Mouse (Mus musculus) brain, adult 2 months (tissue): Measurements from ENCODE around the gene Cd70.

Experiments used
- DNase-seq: peaks from one replicate; pipeline ENCODE4 v3.0.0; 2011; ENCODE audit warnings: low read depth, low spot score

Gene Cd70

DNA sequence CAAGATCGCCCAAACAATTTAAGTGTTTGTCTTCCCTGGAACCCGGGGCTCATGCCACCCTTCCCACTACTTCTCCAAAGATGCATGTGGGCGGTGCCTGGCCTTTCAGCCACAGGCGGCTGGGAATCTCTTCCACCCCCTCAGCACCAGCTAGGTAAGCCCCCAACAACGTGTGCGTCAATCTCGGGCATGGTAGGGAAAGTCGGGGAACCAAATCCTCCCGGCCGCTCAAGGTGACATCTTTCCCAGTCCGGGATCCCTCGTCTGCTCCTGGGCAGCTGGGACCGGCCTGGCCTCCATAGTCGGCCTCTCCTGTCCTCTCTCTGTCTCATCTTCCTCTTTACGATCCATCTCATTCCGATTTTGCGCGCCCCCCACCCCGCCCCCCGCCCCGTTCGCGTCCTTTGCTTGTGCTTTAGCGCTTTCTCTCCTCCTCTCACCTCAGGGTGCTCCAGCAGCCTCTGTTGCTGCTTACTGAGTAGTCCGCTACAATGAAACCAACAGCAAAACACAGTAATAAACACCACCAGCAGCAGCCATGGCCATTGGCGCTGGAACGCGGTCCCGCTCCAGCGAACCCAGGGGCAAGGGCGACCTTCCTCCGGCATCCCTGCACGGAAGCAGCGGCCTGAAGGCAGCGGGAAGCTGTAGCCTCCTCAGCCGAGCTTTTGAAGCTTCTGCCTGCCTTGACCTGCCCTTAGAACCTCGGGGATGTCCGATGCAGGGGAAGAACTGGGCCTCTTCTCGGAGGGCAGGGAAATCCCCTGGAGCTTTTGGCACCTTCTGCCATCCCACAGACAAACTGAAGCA is at the start of gene Cd70:
TSS of gene Cd70 (minus strand) at position 784 of the 810 bp plus-strand sequence.
- peak; percentile 4 for DNase-seq

DNA sequence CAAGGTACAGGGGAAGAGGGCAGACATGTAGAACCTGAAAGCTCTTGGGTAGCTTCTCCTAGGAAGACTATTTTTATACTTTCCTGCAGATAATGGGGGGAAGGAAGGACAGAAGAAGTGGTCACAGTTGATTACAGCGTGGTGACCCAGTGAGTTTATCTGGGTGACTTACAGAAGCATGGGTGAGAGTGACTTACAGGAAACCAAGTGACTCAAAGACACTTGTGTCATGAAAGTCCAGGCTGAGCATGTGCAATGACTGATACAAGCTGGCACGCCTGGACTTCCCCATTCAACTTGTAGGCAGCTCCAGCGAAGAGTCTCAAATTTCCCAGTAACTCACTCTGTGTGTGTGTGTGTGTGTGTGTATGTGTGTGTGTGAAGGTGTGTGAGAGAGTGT is 48.7 kb upstream of the Cd70 start:
- DNase-seq = no peak

DNA sequence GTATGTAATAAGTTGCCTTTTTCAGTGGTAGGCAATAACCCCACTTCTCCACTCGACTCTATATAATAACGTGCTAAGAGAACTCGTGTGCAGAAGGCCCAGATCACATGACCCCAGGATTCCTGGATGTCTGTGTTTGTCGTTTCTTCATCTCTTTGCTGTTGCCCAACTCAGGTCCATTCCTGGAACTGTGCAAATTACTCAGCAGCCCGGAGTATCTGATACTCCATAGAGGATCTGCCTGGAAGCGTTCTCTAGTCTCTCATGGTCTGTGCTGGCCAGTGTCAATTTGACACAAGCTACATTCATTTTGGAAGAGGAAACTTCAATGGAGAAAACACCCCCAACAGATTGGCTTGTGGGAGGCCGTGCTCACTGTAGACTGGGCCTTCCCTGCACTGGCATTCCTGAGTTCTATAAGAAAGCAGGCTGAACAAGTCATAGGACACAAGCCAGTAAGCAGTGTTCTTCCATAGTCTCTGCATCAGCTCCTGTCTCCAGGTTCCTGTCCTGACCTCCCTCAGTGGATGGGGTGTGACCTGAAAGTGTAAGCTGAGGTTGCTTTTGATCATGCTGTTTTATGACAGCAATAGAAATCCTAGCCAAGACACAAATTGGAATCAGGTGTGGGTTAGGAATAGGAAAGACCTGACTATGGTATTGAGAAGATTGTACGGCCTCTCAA is 45.9 kb upstream of the Cd70 start:
- no peak for DNase-seq

DNA sequence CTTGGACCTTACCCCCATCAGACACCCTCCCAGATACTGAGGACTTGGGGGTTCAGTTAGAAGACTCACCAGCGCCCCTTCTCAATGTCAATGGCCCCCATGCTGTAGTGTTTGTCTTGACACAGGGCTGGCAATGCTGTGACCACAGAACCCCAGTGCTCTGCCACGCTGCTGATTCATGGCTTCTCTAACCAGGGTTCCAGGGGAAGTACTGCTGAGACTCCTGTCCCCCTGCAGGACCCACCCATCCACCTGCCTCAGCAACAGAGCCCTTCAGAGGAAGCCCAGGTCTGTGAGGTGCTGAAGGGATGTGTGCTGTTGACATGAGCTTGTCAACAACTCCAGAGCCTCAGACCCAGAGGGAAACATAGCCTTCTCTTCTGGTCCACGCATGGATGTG is 45.2 kb upstream of the Cd70 start:
- DNase-seq = no peak

DNA sequence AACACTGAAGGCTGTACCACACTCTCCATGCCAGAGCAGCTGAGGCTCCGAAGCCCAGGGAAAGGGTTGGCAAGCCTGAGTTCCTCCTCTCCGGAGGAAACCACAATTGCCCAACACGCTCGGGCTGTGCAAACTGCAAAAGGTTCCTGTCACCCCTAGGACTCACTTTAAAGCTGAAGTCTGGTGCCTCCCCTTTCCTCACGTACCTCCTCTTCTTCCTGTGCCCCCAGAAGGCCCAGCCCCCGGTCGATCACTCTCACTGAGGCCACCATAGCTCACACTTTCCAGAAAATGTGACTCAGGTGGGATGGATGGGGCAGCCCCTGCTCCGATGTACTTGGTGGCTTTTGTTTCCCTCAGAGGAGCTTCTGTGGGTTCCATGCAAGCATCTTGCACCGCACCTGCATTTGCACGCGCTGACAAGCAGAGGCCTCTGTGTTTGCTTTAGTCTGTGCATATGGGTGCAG is 44.5 kb upstream of the Cd70 start, which contains the start of gene Tnfsf14:
TSS of gene Tnfsf14 (minus strand) at position 137 of the 467 bp plus-strand sequence.
- DNase-seq = peak; percentile 20

DNA sequence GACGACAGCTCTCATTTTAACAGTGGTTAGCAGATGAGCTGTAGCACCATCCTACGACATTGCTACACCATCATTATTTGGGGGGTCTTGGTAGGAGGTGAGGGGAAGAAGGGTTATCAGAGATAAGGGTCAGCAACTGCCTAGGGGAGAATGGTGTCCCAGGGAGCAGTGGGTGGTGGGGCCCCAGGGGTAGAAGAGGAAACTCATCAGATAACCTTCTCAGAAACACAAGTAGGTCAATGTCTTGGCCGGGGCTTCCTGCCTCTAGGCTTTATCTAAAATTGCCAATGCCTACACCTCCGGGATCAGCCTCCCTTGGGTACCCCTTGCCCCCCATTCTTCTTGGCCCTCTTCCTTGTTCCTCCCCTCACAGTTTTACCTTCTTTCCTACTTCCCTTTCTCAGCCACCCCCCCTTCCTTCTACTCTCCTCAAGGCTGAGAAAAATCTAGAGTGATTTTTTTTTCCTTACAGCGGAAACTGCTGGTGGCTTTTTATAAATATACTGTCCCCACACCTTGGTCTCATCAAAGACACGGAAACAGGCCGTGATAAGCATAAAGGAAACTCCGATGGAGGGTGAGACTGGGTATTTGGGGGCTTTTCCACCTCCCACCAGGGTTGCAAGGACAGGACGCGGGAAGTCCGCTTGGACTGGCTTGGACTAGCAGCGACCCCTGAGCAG is 39.1 kb upstream of the Cd70 start:
- DNase-seq = no peak

DNA sequence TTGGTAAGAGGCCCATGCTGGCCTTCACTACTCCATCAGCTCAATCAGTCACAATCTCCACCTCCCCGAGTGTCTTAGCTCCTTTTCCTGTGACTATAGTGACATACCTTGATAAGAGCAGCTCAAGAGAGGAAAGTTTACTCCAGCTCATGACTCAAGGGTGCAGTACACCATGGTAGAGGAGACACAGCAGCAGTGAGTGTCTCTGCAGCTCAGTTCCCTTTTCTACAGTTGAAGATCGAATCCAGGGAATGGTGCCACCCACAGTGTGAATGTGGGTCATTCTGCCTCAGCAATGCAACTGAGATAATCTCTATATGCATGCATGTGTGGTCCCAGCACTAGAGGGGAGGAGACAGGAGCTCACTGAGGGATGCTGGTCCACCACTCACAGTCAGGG is 36.1 kb upstream of the Cd70 start:
- DNase-seq = no peak

DNA sequence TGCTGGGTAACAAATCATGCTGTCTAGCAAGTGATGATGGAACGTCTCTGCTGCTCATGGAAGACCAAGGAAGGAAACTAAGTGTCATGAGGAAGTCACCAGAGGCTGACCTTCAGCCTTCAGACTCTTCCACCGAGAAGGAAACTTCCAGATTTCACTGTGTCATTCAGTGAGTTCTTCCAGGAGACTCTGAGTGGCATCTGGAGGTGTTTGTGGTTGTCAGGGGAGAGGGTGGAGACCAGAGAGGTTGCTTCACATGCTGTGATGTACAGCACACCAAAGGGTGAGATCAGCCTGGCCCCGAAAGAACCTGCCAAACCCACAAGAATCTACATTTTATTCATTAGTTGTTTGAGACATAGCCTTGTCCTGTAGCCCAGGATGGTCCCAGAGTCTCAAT is 33.3 kb upstream of the Cd70 start:
- DNase-seq = no peak

DNA sequence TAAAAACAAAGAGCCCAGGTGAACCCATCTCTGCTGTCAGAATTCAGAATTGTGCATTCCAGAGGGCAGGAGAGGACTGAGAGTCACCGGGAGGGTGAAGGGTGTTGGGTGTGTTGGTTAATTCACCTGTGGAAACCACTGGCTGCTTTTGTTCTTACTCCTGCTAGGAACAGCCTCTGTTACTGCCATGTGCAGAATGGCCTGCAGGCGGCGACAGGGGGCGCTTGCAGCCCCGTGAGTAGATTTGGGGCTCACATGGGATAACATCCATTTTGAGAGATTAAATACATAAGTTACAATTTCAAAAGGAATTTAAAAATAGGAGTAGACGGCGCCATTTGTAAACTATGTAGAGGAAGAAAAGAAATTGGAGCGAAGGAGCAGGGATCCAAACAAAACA is 30.8 kb upstream of the Cd70 start:
- no peak for DNase-seq

DNA sequence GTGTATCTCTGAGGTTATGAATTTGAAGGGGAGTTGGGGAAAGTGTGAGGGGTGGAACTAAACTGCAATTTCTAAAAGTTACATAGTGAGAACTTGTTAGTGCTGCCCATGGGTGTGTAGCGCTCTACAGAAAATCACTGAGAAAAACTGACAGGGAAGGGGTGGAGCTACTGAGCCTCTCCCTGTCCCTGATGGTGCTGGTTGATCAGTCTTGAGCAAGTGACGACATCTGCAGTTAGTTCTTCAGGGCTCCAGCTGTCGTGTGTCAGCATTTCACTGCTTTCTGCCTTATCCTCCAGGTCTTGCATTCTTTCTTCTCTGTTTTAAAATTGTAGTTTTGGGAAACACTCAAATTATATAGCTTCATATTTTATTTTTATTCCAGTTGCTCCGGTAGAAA is 23.8 kb upstream of the Cd70 start:
- no peak for DNase-seq

DNA sequence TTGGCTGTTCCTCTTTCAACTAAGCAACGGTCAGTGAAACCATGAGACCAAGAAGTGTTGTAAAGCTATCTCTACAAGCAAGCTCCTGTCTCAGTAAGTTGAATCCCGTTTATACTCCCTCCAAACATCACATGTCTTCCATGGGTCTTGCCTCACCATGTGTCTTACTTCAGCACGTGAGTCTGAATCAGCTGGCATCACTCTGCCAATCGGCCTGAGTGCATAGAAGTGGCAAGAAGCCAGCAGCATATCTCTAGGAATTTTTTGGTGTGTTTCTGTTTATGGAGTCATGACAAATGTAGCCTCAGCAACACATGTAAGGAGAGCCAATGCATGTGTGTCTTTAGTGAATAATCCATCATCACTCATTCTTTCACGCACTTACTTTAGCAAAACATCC is 22.8 kb upstream of the Cd70 start:
- no peak for DNase-seq

DNA sequence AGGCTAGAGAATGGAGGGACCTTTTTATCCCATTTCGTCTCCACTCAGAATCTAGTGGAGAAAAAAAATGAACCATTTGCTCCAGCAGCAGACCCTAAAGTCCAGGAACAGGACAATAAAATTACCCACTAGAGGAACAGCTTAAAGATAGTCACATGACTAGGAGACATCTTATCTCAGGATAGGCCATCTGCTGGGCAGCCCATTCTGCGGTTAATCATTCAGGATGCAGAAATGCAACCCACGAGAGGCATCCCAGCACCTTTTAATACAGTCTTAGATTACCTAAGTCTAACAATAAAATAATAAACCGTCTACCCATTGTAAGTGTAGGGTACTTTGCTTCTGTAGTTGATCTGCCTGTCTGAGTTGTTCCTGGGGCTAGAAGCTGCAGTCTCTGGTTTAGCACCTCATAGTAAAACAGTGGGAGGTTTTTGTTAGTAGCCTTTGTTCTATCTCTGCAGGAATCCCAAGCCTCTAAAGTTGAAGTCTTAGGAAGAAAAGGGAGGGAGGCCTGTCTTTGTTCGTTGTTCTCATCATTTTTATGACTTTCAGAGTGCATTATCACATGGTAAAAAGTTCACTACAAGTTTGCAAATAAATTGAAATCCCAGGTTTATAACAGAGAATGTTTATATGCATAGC is 21.2 kb upstream of the Cd70 start:
- no peak for DNase-seq

DNA sequence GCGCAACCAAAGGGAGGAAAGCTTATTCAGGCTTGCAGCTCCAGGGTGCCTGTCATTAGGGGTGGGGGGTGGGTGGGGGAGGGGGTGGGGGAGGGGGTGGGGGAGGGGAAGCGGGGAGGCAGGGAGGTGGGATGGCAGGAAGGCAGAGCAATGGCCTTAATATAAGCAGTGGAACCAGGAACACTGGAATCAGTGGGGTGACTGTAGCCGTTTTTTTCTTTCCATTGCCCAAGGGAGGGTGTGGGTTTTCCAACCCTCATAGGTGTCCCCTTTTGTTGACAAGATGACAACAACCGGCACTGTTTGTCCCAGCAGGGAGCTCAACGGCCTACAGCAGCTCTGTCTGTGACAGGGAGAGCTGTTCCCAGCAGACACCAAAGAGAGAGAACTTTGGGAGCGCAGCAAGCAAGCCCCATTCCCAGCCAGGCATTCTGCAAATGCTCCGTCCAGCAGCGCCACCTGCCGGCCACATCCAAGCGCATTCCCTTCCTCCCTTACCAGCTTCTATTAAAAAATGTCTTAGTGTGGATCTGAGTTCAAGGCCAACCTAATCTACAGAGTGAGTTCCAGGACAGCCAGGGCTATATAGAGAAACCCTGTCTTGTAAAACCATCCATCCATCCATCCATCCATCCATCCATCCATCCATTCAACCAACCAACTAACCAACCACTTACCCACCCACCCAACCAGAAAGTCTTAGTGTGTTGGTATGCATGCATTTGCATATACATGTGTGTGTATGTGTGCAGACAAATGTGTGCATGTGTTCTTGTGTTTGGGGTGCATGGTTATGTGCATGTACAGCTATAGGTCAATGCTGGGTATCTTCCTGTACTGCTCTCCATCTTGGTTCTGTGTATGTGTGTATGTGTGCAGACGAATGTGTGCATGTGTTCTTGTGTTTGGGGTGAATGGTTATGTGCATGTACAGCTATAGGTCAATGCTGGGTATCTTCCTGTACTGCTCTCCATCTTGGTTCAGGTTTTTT is 17.5 kb upstream of the Cd70 start:
- peak; percentile 91 for DNase-seq

DNA sequence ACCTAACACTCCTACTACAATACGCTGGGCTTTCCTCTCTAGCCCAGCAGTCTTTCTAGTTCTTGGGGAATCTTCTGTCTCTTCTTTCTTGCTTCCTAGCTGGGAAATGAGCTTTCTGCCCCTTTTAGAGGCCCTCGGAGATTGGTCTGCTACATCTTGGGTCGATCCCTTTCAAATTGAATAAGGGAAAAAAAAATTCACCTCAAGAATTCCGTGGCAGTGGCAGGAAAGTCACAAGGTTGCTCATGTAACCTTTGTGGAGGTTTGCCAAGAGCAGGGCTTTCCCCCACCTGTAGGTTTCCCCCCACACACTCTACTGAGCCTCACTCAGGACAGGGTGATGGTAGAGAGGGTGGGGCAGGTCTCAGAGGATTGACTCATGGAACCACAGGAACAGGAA is 4.2 kb upstream of the Cd70 start:
- no peak for DNase-seq

DNA sequence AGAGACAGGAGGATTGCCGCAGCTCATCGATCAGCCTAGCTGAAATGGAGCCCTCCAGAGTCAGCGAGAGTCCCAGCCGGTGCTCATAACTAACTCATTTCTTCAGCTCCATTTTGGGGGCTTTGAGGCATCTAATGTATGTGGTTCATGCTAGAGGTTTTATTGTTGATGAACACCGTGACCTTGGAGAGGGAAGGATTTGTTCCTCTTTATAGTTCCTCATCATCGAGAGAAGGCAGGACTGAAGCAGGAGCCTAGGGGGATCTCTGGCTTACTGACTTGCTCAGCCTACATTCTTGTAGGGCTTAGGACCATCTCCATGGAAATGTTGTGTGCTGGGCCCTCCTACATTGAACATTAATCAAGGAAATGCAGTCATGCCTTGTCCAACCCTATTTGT is 3.4 kb upstream of the Cd70 start:
- no peak for DNase-seq

DNA sequence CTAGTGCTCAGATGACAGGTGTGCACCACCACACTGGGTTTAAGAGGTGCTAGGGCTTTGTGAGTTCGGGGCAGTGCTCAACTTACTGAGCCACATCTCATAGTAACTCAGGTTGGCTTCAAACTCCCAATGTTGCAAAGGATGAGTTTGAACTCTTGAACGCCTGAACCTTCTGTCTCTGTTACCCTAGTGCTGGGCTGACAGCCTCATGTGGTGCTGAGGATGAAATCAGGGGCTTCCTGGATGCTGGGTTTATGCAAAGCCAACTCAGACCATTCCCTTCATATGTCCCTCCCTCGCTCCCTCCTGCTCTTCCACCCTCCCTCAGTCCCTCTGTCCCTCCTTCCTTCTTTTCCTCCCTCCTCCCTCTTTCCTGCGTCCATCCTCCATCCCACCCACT is 1.2 kb downstream of the Cd70 start:
- no peak for DNase-seq

DNA sequence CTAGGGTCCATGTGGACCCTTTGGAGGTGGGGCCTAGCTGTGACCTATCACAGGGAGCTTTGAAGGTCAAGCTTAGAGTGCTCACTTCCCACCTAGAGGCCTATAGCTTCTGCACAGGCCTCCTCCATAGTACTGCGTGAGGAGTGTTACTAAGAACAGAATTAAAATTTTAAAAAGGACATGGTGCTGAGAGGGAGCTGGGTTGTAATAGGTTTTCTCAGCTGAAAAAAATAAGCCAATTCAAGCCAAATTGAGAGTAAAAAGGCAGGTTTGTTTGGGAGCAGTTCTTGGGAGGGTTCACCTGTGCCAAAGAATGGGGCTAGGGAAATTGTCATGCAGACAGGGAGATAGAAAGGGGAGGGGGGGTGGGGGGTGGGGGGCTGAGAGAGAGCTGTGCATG is 4.5 kb downstream of the Cd70 start:
- DNase-seq = no peak

DNA sequence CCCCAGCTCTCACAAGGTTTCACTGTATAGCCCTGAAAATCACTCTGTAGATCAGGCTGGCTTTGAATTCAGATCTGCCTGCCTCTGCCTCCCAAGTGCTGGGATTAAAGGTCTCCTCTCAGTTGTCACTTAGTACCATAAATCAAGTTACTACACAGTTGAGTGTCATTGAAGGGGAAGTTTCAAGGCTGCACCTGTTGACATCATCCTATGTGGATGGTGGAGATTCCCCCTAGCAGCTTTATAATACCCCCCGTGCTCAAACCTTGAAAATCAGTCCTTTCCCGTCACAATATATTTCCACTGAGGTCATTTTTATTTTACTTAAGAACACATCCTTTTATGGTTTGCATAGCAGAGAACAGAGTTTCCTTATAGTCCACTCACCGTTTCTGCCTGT is 5.9 kb downstream of the Cd70 start:
- DNase-seq = no peak

DNA sequence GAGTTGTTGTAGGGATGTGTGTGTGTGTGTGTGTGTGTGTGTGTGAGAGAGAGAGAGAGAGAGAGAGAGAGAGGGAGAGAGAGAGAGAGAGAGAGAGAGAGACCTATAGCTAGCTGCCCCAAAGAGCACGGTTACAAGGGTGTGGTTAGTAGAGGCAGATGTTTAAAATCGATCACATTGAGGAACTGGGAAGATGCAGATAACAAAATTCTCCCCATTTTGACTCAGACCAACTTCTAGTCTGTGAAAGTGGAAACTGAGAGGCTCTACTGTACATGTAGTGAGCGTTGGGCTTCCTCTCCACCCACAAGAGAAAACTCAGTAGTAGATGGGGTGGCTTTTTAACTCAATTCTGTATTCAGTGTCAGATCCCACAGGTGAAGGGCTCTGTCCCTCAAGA is 9.9 kb downstream of the Cd70 start:
- no peak for DNase-seq

DNA sequence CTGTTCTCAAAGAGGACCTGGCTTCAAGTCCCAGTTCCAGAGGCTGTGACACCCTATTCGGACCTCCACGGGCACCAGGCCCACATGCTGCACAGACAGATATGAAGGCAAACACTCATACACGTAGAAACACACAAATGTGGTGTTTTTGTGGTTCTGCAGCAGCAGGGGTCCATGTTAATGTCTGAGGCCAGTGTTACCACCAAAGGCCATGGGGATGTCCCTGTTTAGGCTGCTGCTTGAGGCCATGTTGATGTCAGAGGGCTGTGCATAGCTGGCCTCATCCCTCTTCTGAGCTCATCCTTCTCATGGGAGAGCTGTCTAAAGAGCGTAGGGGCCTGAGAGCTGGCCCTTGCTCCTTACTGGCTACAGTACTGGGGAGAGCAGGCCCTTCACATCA is 10.9 kb downstream of the Cd70 start:
- DNase-seq = no peak

DNA sequence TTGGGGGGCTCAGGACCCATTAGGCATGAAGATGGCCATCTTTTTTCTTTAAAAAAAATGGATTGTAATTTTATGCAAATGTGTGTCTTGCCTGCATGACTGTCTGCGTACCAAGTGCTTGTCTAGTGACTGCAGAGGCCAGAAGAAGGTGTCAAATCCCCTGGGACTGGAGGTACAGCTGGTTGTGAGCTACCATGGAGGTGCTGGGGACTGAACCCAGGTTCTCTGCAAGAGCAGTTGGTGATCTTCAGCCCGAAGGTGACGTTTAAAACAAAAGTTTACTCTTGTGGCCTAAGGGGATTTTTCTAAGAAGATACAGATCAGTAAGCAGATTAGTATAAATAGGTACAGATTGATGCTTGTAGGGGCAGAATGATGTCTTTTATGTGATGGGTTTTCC is 13.9 kb downstream of the Cd70 start:
- no peak for DNase-seq
